Mouse (Mus musculus) CH12.LX (cell line): Measurements from ENCODE around the gene Mfsd7a. TPM values are rescaled to one million over a fixed set of nuclear protein-coding genes. Genes with fewer than 3 reads are reported as not detected.

ENCODE experiments used
- DNase-seq: peaks from one replicate; pipeline ENCODE4 v3.0.0-alpha.2; 2013; ENCODE audit errors: extremely low read depth
- H3K27ac ChIP-seq: 2 replicates; pipeline ENCODE4 v1.5.1; 2012; ENCODE audit warnings: low read depth, mild to moderate bottlenecking, control low read depth, moderate library complexity; ENCODE audit not compliant: insufficient read depth
- H3K27me3 ChIP-seq: replicated peaks from 2 replicates; pipeline ENCODE3; 2012; ENCODE audit warnings: inconsistent platforms
- H3K36me3 ChIP-seq, 2 experiments: replicated peaks in 1 of 2; 2 replicates each; pipeline versions ENCODE3 to v1.6.1; 2012; ENCODE audit warnings: inconsistent platforms in 1 of 2, low read length in 1 of 2, mild to moderate bottlenecking in 1 of 2, mixed read lengths in 1 of 2, moderate library complexity in 1 of 2; ENCODE audit not compliant: control insufficient read depth in 1 of 2, insufficient read depth in 1 of 2
- H3K4me1 ChIP-seq, 2 experiments: 2 replicates each; pipeline ENCODE4 v1.6.1; 2012; ENCODE audit warnings: inconsistent platforms in 1 of 2, moderate library complexity in 1 of 2; ENCODE audit not compliant: insufficient read depth in 2 of 2, control insufficient read depth in 1 of 2
- H3K4me2 ChIP-seq: 2 replicates; pipeline ENCODE4 v1.6.1; 2012; ENCODE audit warnings: low read depth, mild to moderate bottlenecking, control low read depth; ENCODE audit not compliant: poor library complexity, insufficient read depth, severe bottlenecking
- H3K4me3 ChIP-seq, 3 experiments: fragments of 150-350 bp in 1 of 3; sonication (generic) in 1 of 3; replicated peaks in 1 of 3; 2 replicates each; pipeline versions ENCODE3 to v1.5.1; 2011 to 2012; ENCODE audit warnings: low read depth in 2 of 3, low read length in 2 of 3, mild to moderate bottlenecking in 2 of 3, moderate library complexity in 2 of 3, control low read depth in 1 of 3, improper control_type of control experiment in 1 of 3, inconsistent platforms in 1 of 3, mixed read lengths in 1 of 3; ENCODE audit not compliant: poor library complexity in 1 of 3
- H3K79me2 ChIP-seq: replicated peaks from 2 replicates; pipeline ENCODE4 v1.6.1; 2012; ENCODE audit warnings: mild to moderate bottlenecking, moderate library complexity; ENCODE audit not compliant: control insufficient read depth, poor library complexity, insufficient read depth, severe bottlenecking; ENCODE audit errors: extremely low read depth
- H3K9ac ChIP-seq: 2 replicates; pipeline ENCODE4 v1.6.1; 2012; ENCODE audit warnings: low read depth, mild to moderate bottlenecking, control low read depth, moderate library complexity; ENCODE audit not compliant: insufficient read depth
- H3K9me3 ChIP-seq: replicated peaks from 2 replicates; pipeline ENCODE3; 2012; ENCODE audit warnings: low read length, inconsistent platforms, mixed read lengths
- GABPA ChIP-seq: IDR thresholded peaks from 2 replicates; pipeline ENCODE4 v1.6.1; 2012; ENCODE audit warnings: low read depth, low read length, improper control_type of control experiment, inconsistent platforms; ENCODE audit not compliant: insufficient replicate concordance
- JUN ChIP-seq: IDR thresholded peaks from 2 replicates; pipeline ENCODE4 v1.6.1; 2011; ENCODE audit warnings: low read depth, mild to moderate bottlenecking, low read length, improper control_type of control experiment, moderate library complexity; ENCODE audit not compliant: insufficient read depth
- JUND ChIP-seq: conservative IDR thresholded peaks from 2 replicates; pipeline ENCODE4 v1.6.1; 2011; ENCODE audit warnings: low read depth, low read length, improper control_type of control experiment
- MAFK ChIP-seq: IDR thresholded peaks from 2 replicates; pipeline ENCODE4 v1.6.1; 2011; ENCODE audit warnings: low read length, improper control_type of control experiment; ENCODE audit not compliant: insufficient replicate concordance
- MAZ ChIP-seq: IDR thresholded peaks from 2 replicates; pipeline ENCODE4 v1.6.1; 2012; ENCODE audit warnings: low read depth, mild to moderate bottlenecking, inconsistent platforms, low read length, improper control_type of control experiment, moderate library complexity
- MEF2A ChIP-seq: IDR thresholded peaks from 2 replicates; pipeline ENCODE4 v1.6.1; 2014; ENCODE audit warnings: low read depth, mild to moderate bottlenecking, inconsistent platforms, low read length, improper control_type of control experiment, borderline replicate concordance
- MXI1 ChIP-seq: IDR thresholded peaks from 2 replicates; pipeline ENCODE4 v1.6.1; 2011; ENCODE audit warnings: mild to moderate bottlenecking, low read depth, low read length, improper control_type of control experiment
- NRF1 ChIP-seq: IDR thresholded peaks from 2 replicates; pipeline ENCODE4 v1.6.1; 2014; ENCODE audit warnings: low read depth, mild to moderate bottlenecking, inconsistent platforms, low read length, improper control_type of control experiment, moderate library complexity
- RAD21 ChIP-seq: IDR thresholded peaks from 2 replicates; pipeline ENCODE4 v1.6.1; 2011; ENCODE audit warnings: low read depth, mild to moderate bottlenecking, low read length, improper control_type of control experiment, moderate library complexity
- USF2 ChIP-seq: conservative IDR thresholded peaks from 2 replicates; pipeline ENCODE4 v1.6.1; 2011; ENCODE audit warnings: low read depth, low read length, improper control_type of control experiment
- ZKSCAN1 ChIP-seq: IDR thresholded peaks from 2 replicates; pipeline ENCODE4 v1.6.1; 2012; ENCODE audit warnings: low read depth, inconsistent platforms, low read length, improper control_type of control experiment, borderline replicate concordance
- ZMIZ1 ChIP-seq: IDR thresholded peaks from 2 replicates; pipeline ENCODE4 v1.6.1; 2012; ENCODE audit warnings: low read depth, mild to moderate bottlenecking, inconsistent platforms, low read length, improper control_type of control experiment
- ZNF384 ChIP-seq: IDR thresholded peaks from 2 replicates; pipeline ENCODE4 v1.6.1; 2012; ENCODE audit warnings: low read depth, low read length, improper control_type of control experiment, inconsistent platforms
- dilution Hi-C: fragments of 300-500 bp; cut with MboI; formaldehyde crosslinking; loops from 2 replicates; pipeline ENCODE4 v1.14.3; 2020; ENCODE audit warnings: low sequenced_read_pairs; ENCODE audit not compliant: extremely low pct_unique_long_range_greater_than_20kb, extremely low pct_ligation_motif_present
- in situ Hi-C: fragments of 300-500 bp; cut with MboI; formaldehyde crosslinking; loops from 3 replicates; pipeline ENCODE4 v1.14.3; 2019; ENCODE audit warnings: low sequenced_read_pairs, low pct_ligation_motif_present, low pct_unique_long_range_greater_than_20kb, mixed read lengths
- polyA plus RNA-seq: library from polyadenylated mRNA; unstranded; fragments of >175 nt; gene quantifications from 2 replicates; pipeline ENCODE4 v1.2.1, GENCODE M21; 2012; ENCODE audit warnings: low read depth; ENCODE audit not compliant: insufficient read length
- total RNA-seq, 2 experiments: library from RNA; depleted of rRNA; stranded (reverse); fragments of 300-350 nt in 1 of 2; fragments of >200 nt in 1 of 2; gene quantifications; 2 replicates each; pipeline ENCODE4 v1.2.3; 2012 to 2014

The Mfsd7a gene
- total and polyA plus RNA-seq, 3 experiments = not detected

DNA sequence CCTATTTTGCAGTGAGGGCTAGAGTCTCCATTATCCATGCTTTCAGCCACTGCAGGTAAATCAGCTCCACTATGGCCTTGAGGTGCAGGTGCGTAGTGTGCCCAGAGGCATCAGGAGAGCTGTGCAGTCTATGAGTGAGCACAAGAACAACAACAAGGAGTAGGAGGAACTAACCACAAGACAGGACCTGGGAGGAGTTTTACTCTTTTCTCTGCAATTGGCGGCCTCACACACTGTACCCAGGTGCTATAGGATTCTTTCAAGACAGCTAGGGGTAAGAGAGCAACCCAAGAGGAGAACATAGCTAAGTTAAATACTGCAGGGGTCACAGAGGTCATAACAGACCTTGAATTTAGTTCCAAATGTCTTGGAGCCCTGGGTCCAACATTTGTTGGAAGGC, 10.0 kb upstream of the Mfsd7a start:
- TF ChIP-seq NRF1 (no peak), ZKSCAN1 (no peak), RAD21 (no peak), USF2 (no peak), MXI1 (no peak), MAFK (no peak), GABPA (no peak), JUN (no peak)
- H3K9ac ChIP-seq = no peak overlapping the region
- H3K79me2 ChIP-seq = peaks cover 24% of the 10 kb centered on the region
- in situ Hi-C loops = no loop called here
- dilution Hi-C loops = no loop called here
- H3K4me3 ChIP-seq = no peak overlapping the region
- no peak overlapping the region for H3K4me2 ChIP-seq
- no peak for DNase-seq
- H3K27ac ChIP-seq = no peak overlapping the region
- no peaks in the 10 kb centered on the region for H3K9me3 ChIP-seq
- peaks cover 0 to 2% of the 10 kb centered on the region in 2 experiments for H3K36me3 ChIP-seq
- peaks cover 8 to 22% of the 10 kb centered on the region in 2 experiments for H3K4me1 ChIP-seq
- peaks cover 29% of the 10 kb centered on the region for H3K27me3 ChIP-seq

DNA sequence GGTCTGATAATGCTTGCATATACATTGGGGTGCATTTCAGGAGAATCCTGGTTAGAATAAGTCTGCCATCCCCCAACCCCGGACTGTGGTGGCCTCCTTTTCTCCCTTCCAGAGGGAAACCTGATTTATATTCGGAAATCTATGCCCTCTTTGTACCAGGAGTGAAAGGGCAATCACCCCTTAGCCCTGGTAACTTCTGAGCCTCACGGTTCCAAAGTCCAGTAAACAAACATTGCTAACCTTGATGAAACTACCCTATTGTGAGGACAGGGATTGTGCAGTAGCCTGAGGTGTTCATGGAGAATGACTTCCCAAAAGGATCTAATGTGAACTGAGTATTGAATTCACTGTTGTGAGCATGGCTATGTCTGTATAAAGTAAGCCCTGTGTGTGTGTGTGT, 5.4 kb upstream of the Mfsd7a start:
- Histone ChIP-seq H3K4me2 (no peak overlapping the region), H3K27ac (no peak overlapping the region), H3K36me3 (no peaks in the 10 kb centered on the region), H3K9ac (no peak overlapping the region), H3K79me2 (no peaks in the 10 kb centered on the region)
- no peak for DNase-seq
- dilution Hi-C loops = no loop called here
- in situ Hi-C loops = no loop called here
- TF ChIP-seq ZNF384 (no peak), MEF2A (no peak), JUND (no peak)
- TF ChIP-seq, all 38 proteins: peak for 0
- Histone ChIP-seq H3K4me1 (no peaks in the 10 kb centered on the region), H3K4me3 (no peak overlapping the region), H3K9me3 (no peaks in the 10 kb centered on the region), H3K27me3 (peaks cover 17% of the 10 kb centered on the region)

DNA sequence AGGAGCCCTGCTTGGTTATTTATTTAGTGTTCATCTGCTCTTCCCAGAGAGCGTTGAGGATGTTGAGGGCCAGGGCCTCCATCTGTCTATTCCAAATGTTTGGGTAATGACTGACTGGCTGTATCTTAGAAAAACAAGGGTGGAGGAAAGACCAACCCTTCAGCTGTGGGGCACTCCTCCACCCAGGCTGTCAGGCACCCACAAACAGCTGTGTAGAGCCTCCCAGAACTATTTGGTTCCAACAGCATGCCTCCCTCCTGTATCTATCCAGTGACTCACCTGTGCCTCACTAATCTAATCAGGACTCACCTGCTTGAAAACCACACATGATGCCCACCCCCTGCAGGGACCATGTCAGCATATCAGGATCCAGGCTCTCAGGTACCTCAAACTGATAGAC, 3.7 kb upstream of the Mfsd7a start:
- no peaks in the 10 kb centered on the region for H3K4me1 ChIP-seq
- H3K36me3 ChIP-seq = no peaks in the 10 kb centered on the region
- in situ Hi-C loops = no loop called here
- H3K9ac ChIP-seq = no peak overlapping the region
- dilution Hi-C loops = no loop called here
- H3K9me3 ChIP-seq = no peaks in the 10 kb centered on the region
- TF ChIP-seq MAZ (no peak), ZMIZ1 (no peak)
- no peak overlapping the region for H3K4me2 ChIP-seq
- peaks cover 10% of the 10 kb centered on the region for H3K27me3 ChIP-seq
- no peak overlapping the region for H3K4me3 ChIP-seq
- H3K79me2 ChIP-seq = no peaks in the 10 kb centered on the region
- no peak for DNase-seq
- no peak overlapping the region for H3K27ac ChIP-seq
